Mouse (Mus musculus): Measurements from ENCODE around the gene Ssxb8. TPM values are rescaled to one million over a fixed set of nuclear protein-coding genes. Genes with fewer than 3 reads are reported as not detected.
"Not testable (repeated sequence)": the region's sequence is repeated elsewhere in the genome, so short reads cannot be mapped to it uniquely, and the experiment has no call there.

The Ssxb8 gene
- not detected in 2 replicates for polyA plus RNA-seq (2015; fragmentation: Nextera tagmentation; extraction: Ambion mirVana)

GRCm38 (mm10) chrX:8690744-8691143 lies at the start of gene Ssxb8:
Gene Ssxb8 (minus strand): TSS chrX:8690844.
- not testable (repeated sequence) for H3K4me3 ChIP-seq (ENCODE audit: low read length); H3K27ac ChIP-seq (ENCODE audit: low read length); H3K27me3 ChIP-seq (ENCODE audit: insufficient read depth, low read length); H3K4me1 ChIP-seq (ENCODE audit: insufficient read depth, low read length); H3K9ac ChIP-seq (replicated peaks; ENCODE audit: low read length); ATAC-seq (ENCODE audit: low FRiP score, low TSS enrichment); H3K4me2 ChIP-seq (replicated peaks; ENCODE audit: low read depth, low read length); H3K36me3 ChIP-seq (ENCODE audit: insufficient read depth, low read length); H3K9me3 ChIP-seq (ENCODE audit: low read length)
- WGBS = 60% methylated on average over 1 of the region's 1 CpGs

GRCm38 (mm10) chrX:8732907-8733306 lies 42.3 kb upstream of the Ssxb8 start:
- Histone ChIP-seq H3K27ac (ENCODE audit: low read length) (no peak overlapping the region), H3K27me3 (ENCODE audit: insufficient read depth, low read length) (no peaks in the 10 kb centered on the region), H3K4me3 (ENCODE audit: low read length) (no peak overlapping the region), H3K9me3 (ENCODE audit: low read length) (peaks cover 4% of the 10 kb centered on the region; the same call in 1 of the 2 replicates), H3K4me2 (replicated peaks; ENCODE audit: low read depth, low read length) (no peak overlapping the region), H3K9ac (replicated peaks; ENCODE audit: low read length) (no peak overlapping the region), H3K4me1 (ENCODE audit: insufficient read depth, low read length) (no peaks in the 10 kb centered on the region), H3K36me3 (ENCODE audit: insufficient read depth, low read length) (no peaks in the 10 kb centered on the region)
- 54% methylated on average over 5 of the region's 5 CpGs for WGBS
- no peak for ATAC-seq (ENCODE audit: low FRiP score, low TSS enrichment)

- no peak overlapping the region for H3K27ac ChIP-seq (ENCODE audit: low read length)
- H3K27me3 ChIP-seq (ENCODE audit: insufficient read depth, low read length) = no peaks in the 10 kb centered on the region
- WGBS = 73% methylated on average over 4 of the region's 4 CpGs
- 0 out of 2 replicates have a peak, but pooled peaks cover 6% of the 10 kb centered on the region for H3K9me3 ChIP-seq (ENCODE audit: low read length)
- no peaks in the 10 kb centered on the region for H3K4me1 ChIP-seq (ENCODE audit: insufficient read depth, low read length)
- no peaks in the 10 kb centered on the region for H3K36me3 ChIP-seq (ENCODE audit: insufficient read depth, low read length)
- ATAC-seq (ENCODE audit: low FRiP score, low TSS enrichment) = no peak
- H3K9ac ChIP-seq (replicated peaks; ENCODE audit: low read length) = no peak overlapping the region
- H3K4me2 ChIP-seq (replicated peaks; ENCODE audit: low read depth, low read length) = no peak overlapping the region
- no peak overlapping the region for H3K4me3 ChIP-seq (ENCODE audit: low read length)
These were observed 27.6 kb downstream of the Ssxb8 start for GRCm38 (mm10) chrX:8663085-8663484.

Other genes with a start within 250 kb of the Ssxb8 start
- gene Ssxb2, start 229.1 kb downstream of the Ssxb8 start, polyA plus RNA-seq (2015; fragmentation: Nextera tagmentation; extraction: Ambion mirVana) = not detected in 2 replicates
- gene Gm14459, start 165.9 kb downstream of the Ssxb8 start, polyA plus RNA-seq (2015; fragmentation: Nextera tagmentation; extraction: Ambion mirVana) = not detected in 2 replicates
- gene Ssxb6, start 142.6 kb downstream of the Ssxb8 start, polyA plus RNA-seq (2015; fragmentation: Nextera tagmentation; extraction: Ambion mirVana) = not detected in 2 replicates
- gene Ssxb3, start 99.0 kb downstream of the Ssxb8 start, polyA plus RNA-seq (2015; fragmentation: Nextera tagmentation; extraction: Ambion mirVana) = not detected in 2 replicates
- not detected in 2 replicates for gene Ssx9, start 57.6 kb upstream of the Ssxb8 start, polyA plus RNA-seq (2015; fragmentation: Nextera tagmentation; extraction: Ambion mirVana)
- gene Ssxb5, start 112.8 kb upstream of the Ssxb8 start, polyA plus RNA-seq (2015; fragmentation: Nextera tagmentation; extraction: Ambion mirVana) = not detected in 2 replicates
- not detected in 2 replicates for gene Gm6592, start 153.2 kb upstream of the Ssxb8 start, polyA plus RNA-seq (2015; fragmentation: Nextera tagmentation; extraction: Ambion mirVana)
- gene Gm5751, start 183.4 kb upstream of the Ssxb8 start, polyA plus RNA-seq (2015; fragmentation: Nextera tagmentation; extraction: Ambion mirVana) = not detected in 2 replicates
- 2.6 and 2.7 TPM in 2 replicates for gene B630019K06Rik, start 201.5 kb upstream of the Ssxb8 start, polyA plus RNA-seq (2015; fragmentation: Nextera tagmentation; extraction: Ambion mirVana)

Measured in kidney, embryonic 16.5 days (tissue).